Mouse (Mus musculus) lung, postnatal 25 days (tissue): ENCODE measurements around the gene Zfp937.
A peak's percentile ranks its signal among the peaks of the same experiment; 100 is the strongest.
"Not testable (repeated sequence)": the region's sequence is repeated elsewhere in the genome, so short reads cannot be mapped to it uniquely, and the experiment has no call there.

Experiments used
- DNase-seq: peaks from one replicate; pipeline ENCODE4 v3.0.0; 2022; ENCODE audit warnings: low spot score

The Zfp937 gene

GRCm38 (mm10) chr2:150217600-150218362 lies at the start of gene Zfp937:
TSS of gene Zfp937 (plus strand) at chr2:150218073.
- DNase-seq, result peak; percentile 83

- DNase-seq, result no peak
Observed at GRCm38 (mm10) chr2:150173833-150174232, 44.0 kb upstream of the Zfp937 start.

- DNase-seq, result not testable (repeated sequence)
Observed at GRCm38 (mm10) chr2:150179579-150179978, 38.3 kb upstream of the Zfp937 start, which contains the start of gene Gm10770. TSS of gene Gm10770 (minus strand) at chr2:150179679.

- DNase-seq, result not testable (repeated sequence)
Observed at GRCm38 (mm10) chr2:150181046-150181445, 36.8 kb upstream of the Zfp937 start.

- not testable (repeated sequence) for DNase-seq
Observed at GRCm38 (mm10) chr2:150181570-150181999, 36.3 kb upstream of the Zfp937 start, which contains the start of gene Gm14139. TSS of gene Gm14139 (plus strand) at chr2:150181755.

GRCm38 (mm10) chr2:150218363-150218725 lies 471 bp downstream of the Zfp937 start:
- not testable (repeated sequence) for DNase-seq

- DNase-seq, result not testable (repeated sequence)
Observed at GRCm38 (mm10) chr2:150223263-150223662, 5.4 kb downstream of the Zfp937 start.

GRCm38 (mm10) chr2:150243211-150243610 lies 25.3 kb downstream of the Zfp937 start:
- no peak for DNase-seq

GRCm38 (mm10) chr2:150255491-150255890 lies 37.6 kb downstream of the Zfp937 start, which contains the start of gene Gm21994:
TSS of gene Gm21994 (minus strand) at chr2:150255591.
- DNase-seq, result not testable (repeated sequence)

GRCm38 (mm10) chr2:150256861-150257260 lies 39.0 kb downstream of the Zfp937 start:
- DNase-seq, result not testable (repeated sequence)

- not testable (repeated sequence) for DNase-seq
Observed at GRCm38 (mm10) chr2:150257291-150257690, 39.4 kb downstream of the Zfp937 start, which contains the start of gene Gm14124. TSS of gene Gm14124 (plus strand) at chr2:150257517.
